Mouse (Mus musculus) common myeloid progenitor, adult 5-6 weeks (primary cell): ENCODE measurements around the gene Prrx1. TPM values are rescaled to one million over a fixed set of nuclear protein-coding genes. Genes with fewer than 3 reads are reported as not detected.

ENCODE experiments used
- ATAC-seq: replicated peaks from 2 replicates; pipeline ENCODE4 v1.8.0; 2016; ENCODE audit warnings: low read depth, mild to moderate bottlenecking, moderate TSS enrichment, inconsistent platforms; ENCODE audit not compliant: poor library complexity, severe bottlenecking
- total RNA-seq: library from RNA; stranded (forward); fragments of 200-1000, 187-1606 nt; gene quantifications from 2 replicates; pipeline ENCODE4 v1.2.3, GENCODE M21; 2017

The Prrx1 gene
- total RNA-seq, 1 experiment from 2014 or later, result not detected

DNA sequence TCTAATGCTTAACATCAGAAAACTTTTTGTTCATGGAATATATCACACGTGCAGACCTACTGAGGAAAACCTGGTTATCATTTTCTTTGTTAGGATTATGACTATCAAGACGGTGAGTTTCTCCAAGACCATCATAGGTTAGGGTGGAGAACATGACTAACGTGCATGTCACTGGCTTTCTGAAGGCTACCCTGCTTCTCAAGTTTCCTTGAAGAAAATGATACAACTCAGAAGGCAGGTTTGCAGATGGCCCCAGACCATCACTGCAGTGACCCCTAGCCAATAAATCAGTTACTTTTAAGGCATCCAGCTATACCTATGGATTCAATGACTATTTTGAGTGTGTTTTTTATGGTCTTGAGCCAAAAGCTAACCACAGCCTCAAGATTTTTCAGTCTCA is 38.6 kb downstream of the Prrx1 start:
- no peak for ATAC-seq

DNA sequence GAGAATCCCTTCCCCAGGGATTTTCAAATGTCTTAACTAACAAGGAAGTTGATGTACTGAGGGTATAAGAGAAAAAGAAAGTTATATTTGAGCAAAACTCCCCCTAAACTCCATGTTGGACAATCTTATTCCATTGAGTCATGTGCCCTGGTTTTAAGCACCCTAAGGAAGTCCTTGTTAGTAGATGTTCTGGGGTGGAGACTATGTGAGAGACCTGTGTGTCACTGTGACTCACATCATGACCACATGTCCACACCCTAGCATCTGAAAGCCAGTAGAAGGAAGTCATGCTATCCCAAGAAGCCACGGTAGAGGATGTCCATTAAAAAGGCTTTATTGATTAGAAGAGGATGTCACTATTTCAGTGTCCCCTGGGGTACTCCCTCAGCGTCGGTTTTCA is 40.4 kb downstream of the Prrx1 start:
- ATAC-seq, result no peak

- no peak for ATAC-seq
Observed at GRCm38 (mm10) chr1:163266853-163267538, 46.5 kb downstream of the Prrx1 start.

- ATAC-seq, result no peak
Observed at GRCm38 (mm10) chr1:163257298-163257697, 56.2 kb downstream of the Prrx1 start.

DNA sequence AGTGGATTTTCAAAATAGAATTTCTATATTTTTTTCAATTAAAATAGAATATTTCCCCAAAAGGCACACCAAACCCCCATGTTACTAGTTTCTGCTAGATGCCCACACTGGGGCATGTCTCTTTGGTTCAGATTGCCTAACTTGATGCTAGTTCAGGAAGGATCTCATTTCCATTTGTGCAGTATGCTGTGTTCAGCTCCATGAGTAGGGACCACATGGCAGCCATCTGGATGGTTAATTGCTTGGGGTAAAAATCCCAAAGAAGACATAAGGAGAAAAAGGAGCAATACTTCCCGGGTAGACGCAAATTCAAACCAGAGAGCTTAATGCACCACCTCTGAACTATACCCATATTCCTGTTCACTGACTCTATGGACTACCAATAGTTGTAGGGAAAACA is 57.6 kb downstream of the Prrx1 start:
- no peak for ATAC-seq

DNA sequence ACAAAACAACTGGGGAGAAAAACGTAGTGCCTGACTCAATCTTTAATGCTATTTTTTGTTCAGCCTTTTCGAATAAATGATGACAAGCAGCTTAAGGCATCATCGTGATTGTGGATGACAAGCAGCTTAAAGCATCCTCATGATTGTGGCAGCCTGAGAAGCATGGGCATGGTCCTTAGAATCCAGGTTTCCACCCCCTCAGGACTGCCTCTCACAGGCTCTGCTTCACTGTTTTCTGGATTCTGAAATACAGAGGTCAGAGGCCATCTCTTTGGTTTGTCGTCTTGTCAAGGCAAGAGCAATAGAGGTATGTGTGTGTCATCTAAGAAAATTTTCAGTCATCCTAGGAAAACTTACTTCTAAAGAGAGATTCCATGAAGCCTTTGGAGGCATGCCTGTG is 60.7 kb downstream of the Prrx1 start:
- ATAC-seq, result no peak

- no peak for ATAC-seq
Observed at GRCm38 (mm10) chr1:163252331-163252730, 61.2 kb downstream of the Prrx1 start.

GRCm38 (mm10) chr1:163251766-163252165 is 61.7 kb downstream of the Prrx1 start:
- no peak for ATAC-seq

- ATAC-seq, result no peak
Observed at GRCm38 (mm10) chr1:163238950-163239349, 74.6 kb downstream of the Prrx1 start.

GRCm38 (mm10) chr1:163231230-163231629 is 82.3 kb downstream of the Prrx1 start:
- no peak for ATAC-seq

DNA sequence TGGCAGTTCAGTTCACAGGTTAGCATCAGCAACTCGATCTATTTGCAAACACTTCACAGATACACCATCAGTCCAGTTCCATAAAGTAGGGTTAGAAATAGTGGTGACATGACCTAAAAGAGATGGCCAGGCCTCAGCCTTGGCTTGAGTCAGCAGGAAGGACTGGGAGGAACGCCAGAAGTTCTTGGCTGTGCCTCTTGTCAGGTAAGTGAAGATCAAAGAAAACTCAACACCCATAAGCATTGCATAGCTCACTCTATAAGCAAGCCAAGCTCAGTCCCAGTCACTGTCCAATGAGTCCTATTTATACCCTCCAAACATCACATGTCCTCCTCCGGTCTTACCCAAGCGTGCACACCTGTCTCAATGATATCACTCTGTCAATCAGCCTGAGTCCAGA is 87.2 kb downstream of the Prrx1 start:
- ATAC-seq, result no peak

GRCm38 (mm10) chr1:163221767-163222166 is 91.7 kb downstream of the Prrx1 start:
- ATAC-seq, result no peak

DNA sequence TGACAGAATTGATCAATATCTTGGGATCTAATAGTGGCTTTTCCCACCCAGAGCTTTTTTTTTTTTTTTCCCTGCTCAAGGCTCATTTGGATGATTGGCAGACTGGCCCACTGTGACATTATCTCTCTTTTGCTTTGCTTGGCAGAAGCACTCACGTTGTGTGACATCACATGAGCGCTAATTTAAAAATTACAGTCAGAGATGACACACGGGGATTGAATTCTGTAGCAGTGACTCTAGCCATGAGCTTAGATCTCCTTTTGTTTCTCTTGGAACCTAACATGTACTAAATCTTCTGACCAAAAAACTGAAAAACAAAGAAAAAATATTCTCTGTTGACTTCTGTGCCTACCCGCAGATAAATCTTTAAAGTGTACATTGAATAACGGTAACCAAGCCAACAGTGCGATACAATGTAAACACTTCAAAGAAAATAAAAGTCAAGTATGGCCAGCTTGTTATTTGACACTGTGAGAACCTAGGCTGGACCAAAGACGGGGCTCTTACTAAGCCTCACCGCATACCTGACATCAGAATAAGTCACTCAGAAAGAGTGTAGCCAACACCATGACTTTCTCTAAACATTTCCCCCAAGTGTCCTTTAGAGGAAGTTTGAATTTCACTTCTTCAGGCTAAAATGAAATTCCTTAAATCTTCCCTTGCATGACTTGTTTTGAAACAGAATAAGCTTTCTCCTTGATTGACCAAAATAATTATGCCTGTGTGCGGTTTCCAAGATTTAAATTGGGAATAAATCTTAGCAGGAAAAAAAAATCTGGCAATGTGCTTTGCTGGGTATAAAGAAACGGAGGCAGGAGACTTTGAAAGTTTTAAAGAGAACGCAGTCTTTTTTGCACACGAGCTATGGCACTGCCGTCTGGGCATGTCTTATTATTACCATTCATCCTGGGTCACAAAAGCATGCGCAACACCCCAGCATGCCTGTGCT is 104.3 kb downstream of the Prrx1 start:
- no peak for ATAC-seq

- ATAC-seq, result 0 out of 2 replicates have a peak, but pooled peaks have one; percentile 29
Observed at GRCm38 (mm10) chr1:163198767-163199166, 114.7 kb downstream of the Prrx1 start.

GRCm38 (mm10) chr1:163198059-163198458 is 115.5 kb downstream of the Prrx1 start:
- no peak for ATAC-seq

Other genes with a start within 250 kb of the Prrx1 start
- not detected in 2 replicates for gene Mroh9, start 228.0 kb downstream of the Prrx1 start, total RNA-seq
- 10.7 and 13.8 TPM in 2 replicates for gene Gorab, start 90.0 kb upstream of the Prrx1 start, total RNA-seq